Mouse (Mus musculus) kidney, postnatal 10 days (tissue): Measurements from ENCODE around the gene Phrf1.

Source experiments
- DNase-seq: peaks from one replicate; pipeline ENCODE4 v3.0.0; 2021; ENCODE audit warnings: mixed read lengths

Phrf1 gene

GRCm38 (mm10) chr7:141261480-141261879 is 32.9 kb downstream of the Phrf1 start:
- no peak for DNase-seq

GRCm38 (mm10) chr7:141263640-141264039 is 35.1 kb downstream of the Phrf1 start:
- DNase-seq = no peak

- no peak for DNase-seq
Measured at GRCm38 (mm10) chr7:141264041-141264700, 35.6 kb downstream of the Phrf1 start.

- peak; percentile 66 for DNase-seq
Measured at GRCm38 (mm10) chr7:141264761-141265410, 36.3 kb downstream of the Phrf1 start.

- DNase-seq = no peak
Measured at GRCm38 (mm10) chr7:141265411-141265738, 36.8 kb downstream of the Phrf1 start.

GRCm38 (mm10) chr7:141265739-141266561 is 37.4 kb downstream of the Phrf1 start, which contains the start of gene Irf7:
Gene Irf7, minus strand, starts transcription at chr7:141266481.
- DNase-seq = peak; percentile 72

GRCm38 (mm10) chr7:141268466-141269272 is 40.1 kb downstream of the Phrf1 start:
- no peak for DNase-seq

GRCm38 (mm10) chr7:141269273-141269545 is 40.6 kb downstream of the Phrf1 start:
- no peak for DNase-seq

- DNase-seq = no peak
Measured at GRCm38 (mm10) chr7:141270631-141271030, 42.0 kb downstream of the Phrf1 start.

GRCm38 (mm10) chr7:141275356-141275755 is 46.8 kb downstream of the Phrf1 start:
- DNase-seq = no peak

GRCm38 (mm10) chr7:141276546-141276945 is 48.0 kb downstream of the Phrf1 start, which contains the start of gene Cdhr5:
Gene Cdhr5, minus strand, starts transcription at chr7:141276786.
- DNase-seq = peak; percentile 72

GRCm38 (mm10) chr7:141277701-141278678 is 49.4 kb downstream of the Phrf1 start:
- DNase-seq = no peak

GRCm38 (mm10) chr7:141278766-141279590 is 50.4 kb downstream of the Phrf1 start, which contains the start of gene Sct:
Gene Sct, minus strand, starts transcription at chr7:141279133.
- DNase-seq = peak; percentile 63

- no peak for DNase-seq
Measured at GRCm38 (mm10) chr7:141281442-141281841, 52.9 kb downstream of the Phrf1 start.

GRCm38 (mm10) chr7:141282756-141283155 is 54.2 kb downstream of the Phrf1 start:
- DNase-seq = no peak

- DNase-seq = no peak
Measured at GRCm38 (mm10) chr7:141288042-141288441, 59.5 kb downstream of the Phrf1 start.

GRCm38 (mm10) chr7:141291921-141292582 is 63.5 kb downstream of the Phrf1 start, which contains the start of gene Drd4:
Gene Drd4, plus strand, starts transcription at chr7:141292006.
- DNase-seq = peak; percentile 62

- DNase-seq = no peak
Measured at GRCm38 (mm10) chr7:141292583-141293388, 64.2 kb downstream of the Phrf1 start.

GRCm38 (mm10) chr7:141293852-141294471 is 65.4 kb downstream of the Phrf1 start:
- DNase-seq = peak; percentile 60
